Mouse (Mus musculus) liver, embryonic 11.5 days (tissue): ENCODE results near the gene Pik3c2b. TPM values are rescaled to one million over a fixed set of nuclear protein-coding genes. Genes with fewer than 3 reads are reported as not detected.
A peak's percentile ranks its signal among the peaks of the same experiment; 100 is the strongest.
"Not testable (repeated sequence)": the region's sequence is repeated elsewhere in the genome, so short reads cannot be mapped to it uniquely, and the experiment has no call there.

Source experiments
- ATAC-seq: fragments of 200-750 bp; cut with Nextera tagmentation; replicated peaks from 2 replicates; pipeline ENCODE4 v1.8.0; 2017; ENCODE audit warnings: moderate number of reproducible peaks, mild to moderate bottlenecking, moderate TSS enrichment, moderate library complexity; ENCODE audit not compliant: low FRiP score
- DNase-seq: peaks from one replicate; pipeline ENCODE4 v3.0.0-alpha.2; 2017; ENCODE audit warnings: low spot score
- H3K27ac ChIP-seq: fragments of 300-500 bp; sonication (generic); 2 replicates; pipeline ENCODE4 v1.5.1; 2014; ENCODE audit warnings: mild to moderate bottlenecking, low read depth, low read length, control low read depth
- H3K27me3 ChIP-seq: fragments of 300-500 bp; sonication (generic); replicated peaks from 2 replicates; pipeline ENCODE4 v1.6.1; 2014; ENCODE audit warnings: low read length, mixed read lengths; ENCODE audit not compliant: control insufficient read depth, insufficient read depth
- H3K36me3 ChIP-seq: fragments of 300-500 bp; sonication (generic); 2 replicates; pipeline ENCODE4 v1.6.1; 2014; ENCODE audit warnings: mild to moderate bottlenecking, low read length, moderate library complexity, mixed read lengths; ENCODE audit not compliant: control insufficient read depth, insufficient read depth
- H3K4me1 ChIP-seq: fragments of 300-500 bp; sonication (generic); replicated peaks from 2 replicates; pipeline ENCODE4 v1.6.1; 2014; ENCODE audit warnings: low read length, mixed read lengths; ENCODE audit not compliant: control insufficient read depth, insufficient read depth
- H3K4me2 ChIP-seq: fragments of 300-500 bp; sonication (generic); 2 replicates; pipeline ENCODE4 v1.6.1; 2014; ENCODE audit warnings: mild to moderate bottlenecking, control low read depth, moderate library complexity
- H3K4me3 ChIP-seq: fragments of 300-500 bp; sonication (generic); 2 replicates; pipeline ENCODE4 v1.5.1; 2014; ENCODE audit warnings: low read depth, low read length, control low read depth
- H3K9ac ChIP-seq: fragments of 300-500 bp; sonication (generic); 2 replicates; pipeline ENCODE4 v1.6.1; 2014; ENCODE audit warnings: low read depth, low read length, control low read depth
- H3K9me3 ChIP-seq: fragments of 300-500 bp; sonication (generic); 2 replicates; pipeline ENCODE4 v1.6.1; 2016; ENCODE audit warnings: low read length, inconsistent platforms, mixed read lengths; ENCODE audit not compliant: control insufficient read depth
- WGBS: fragments of 180-500 bp; shearing (Covaris S2); extraction: QIAGEN DNeasy Blood & Tissue Kit; methylation state at CpG from one replicate; pipeline ENCODE4 v1.1.7; 2014; 5-methylcytosine and 5-hydroxymethylcytosine counted together
- polyA plus RNA-seq: library from polyadenylated mRNA; unstranded; fragments of >200 nt; fragmentation: Nextera tagmentation; extraction: Ambion mirVana; gene quantifications from 2 replicates; pipeline ENCODE4 v1.2.1, GENCODE M21; 2014

Gene Pik3c2b
- polyA plus RNA-seq, 1 experiment from 2014 or later = 3.5 TPM

DNA sequence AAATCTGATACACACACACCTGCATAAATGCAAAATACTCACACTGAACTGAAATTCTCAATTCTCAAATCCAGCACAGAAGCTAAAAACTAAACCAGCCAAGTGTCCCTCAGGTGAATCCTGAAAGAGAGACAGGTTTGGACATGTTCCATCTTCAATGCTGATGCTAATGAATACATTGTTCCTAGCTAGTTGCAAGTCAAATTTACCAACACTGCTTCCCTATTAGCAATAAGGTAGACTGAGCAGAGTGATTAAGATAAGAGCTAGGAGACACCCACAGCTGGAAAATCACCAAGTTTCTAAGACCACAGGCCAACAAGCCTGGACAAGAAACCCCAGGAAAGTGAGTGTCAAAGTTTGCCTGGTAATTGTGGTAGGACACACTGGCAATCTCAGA, 26.2 kb upstream of the Pik3c2b start:
- Histone ChIP-seq H3K9ac (no peak overlapping the region), H3K36me3 (peaks cover 18% of the 10 kb centered on the region; the same call in 1 of the 2 replicates), H3K27me3 (no peaks in the 10 kb centered on the region), H3K4me1 (peaks cover 11% of the 10 kb centered on the region), H3K4me2 (no peak overlapping the region), H3K9me3 (no peaks in the 10 kb centered on the region), H3K27ac (no peak overlapping the region), H3K4me3 (no peak overlapping the region)
- ATAC-seq (no peak), DNase-seq (no peak)

DNA sequence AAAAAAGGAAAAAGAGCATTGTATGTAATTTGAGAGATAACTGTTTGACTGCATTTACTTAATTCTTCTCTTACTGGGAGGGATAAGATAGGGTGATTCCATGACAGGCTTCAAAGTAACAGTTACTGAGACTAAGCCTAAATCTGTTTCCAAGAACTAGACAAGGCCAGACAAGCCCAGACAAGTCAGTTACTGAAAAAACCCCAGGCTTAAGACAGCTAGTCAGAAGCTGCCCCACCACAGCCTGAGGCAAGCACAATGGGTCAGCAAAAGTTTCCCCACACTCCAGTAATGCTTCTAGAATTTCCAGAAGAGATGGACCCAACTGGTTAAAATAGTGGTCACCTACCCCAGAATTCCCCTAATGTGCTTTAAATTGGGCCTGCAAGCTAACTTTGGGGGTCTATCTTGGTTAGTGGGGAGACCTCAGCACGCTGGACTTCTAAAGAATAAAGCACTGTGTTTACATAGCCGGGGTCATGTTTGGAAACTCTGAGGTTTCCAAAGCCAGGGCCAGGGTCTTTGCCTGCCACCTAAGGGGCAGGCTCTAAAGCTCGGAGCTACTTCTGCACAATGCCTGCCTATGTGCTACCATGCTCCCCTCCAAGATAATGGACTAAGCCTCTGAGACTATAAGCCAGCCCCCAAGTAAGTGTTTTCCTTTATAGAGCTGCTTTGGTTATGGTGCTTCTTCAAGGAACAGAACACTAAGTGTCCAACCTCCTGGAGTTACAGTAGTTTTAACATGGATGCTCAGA, 25.2 kb upstream of the Pik3c2b start:
- peak overlapping the region; percentile 34 for H3K4me2 ChIP-seq
- H3K27ac ChIP-seq = peak overlapping the region; percentile 46
- H3K36me3 ChIP-seq = peaks cover 15% of the 10 kb centered on the region; the same call in 1 of the 2 replicates
- no peaks in the 10 kb centered on the region for H3K27me3 ChIP-seq
- H3K4me1 ChIP-seq = peaks cover 11% of the 10 kb centered on the region
- ATAC-seq = peak; percentile 58; the same call in 1 of the 2 replicates
- WGBS = 63% methylated on average over 3 of the region's 3 CpGs
- no peak overlapping the region for H3K9ac ChIP-seq
- H3K9me3 ChIP-seq = no peaks in the 10 kb centered on the region
- H3K4me3 ChIP-seq = no peak overlapping the region
- no peak for DNase-seq

GRCm38 (mm10) chr1:133021391-133021790, 24.1 kb upstream of the Pik3c2b start:
- no peak overlapping the region for H3K27ac ChIP-seq
- no peak for ATAC-seq
- no peak overlapping the region for H3K4me2 ChIP-seq

DNA sequence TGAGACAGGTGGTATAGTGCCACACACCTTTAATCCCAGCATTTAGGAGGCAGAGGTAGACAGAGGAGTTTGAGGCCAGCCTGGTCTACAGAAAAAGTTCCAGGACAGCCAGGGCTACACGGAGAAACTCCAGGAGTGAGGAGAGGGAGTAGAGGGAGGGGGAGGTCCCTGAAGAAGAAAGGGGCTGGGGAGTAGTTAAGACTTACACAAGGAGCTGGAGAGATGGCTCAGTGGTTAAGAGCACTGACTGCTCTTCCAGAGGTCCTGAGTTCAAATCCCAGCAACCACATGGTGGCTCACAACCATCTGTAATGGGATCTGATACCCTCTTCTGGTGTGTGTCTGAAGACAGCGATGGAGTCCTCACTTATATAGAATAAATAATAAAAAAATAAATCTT, 23.5 kb upstream of the Pik3c2b start:
- H3K4me1 ChIP-seq = peaks cover 11% of the 10 kb centered on the region
- H3K9me3 ChIP-seq, H3K4me3 ChIP-seq, H3K4me2 ChIP-seq, H3K27me3 ChIP-seq, H3K27ac ChIP-seq, H3K9ac ChIP-seq, ATAC-seq, DNase-seq: not testable (repeated sequence)
- H3K36me3 ChIP-seq = peaks cover 12% of the 10 kb centered on the region; the same call in 1 of the 2 replicates
- 93% methylated on average over 2 of the region's 2 CpGs for WGBS

More at GRCm38 (mm10) chr1:133021391-133021790, 24.1 kb upstream of the Pik3c2b start:
- Histone ChIP-seq H3K4me3 (no peak overlapping the region), H3K9me3 (no peaks in the 10 kb centered on the region), H3K36me3 (peaks cover 12% of the 10 kb centered on the region; the same call in 1 of the 2 replicates), H3K4me1 (peaks cover 11% of the 10 kb centered on the region), H3K27me3 (no peaks in the 10 kb centered on the region), H3K9ac (no peak overlapping the region)
- DNase-seq = no peak
- 91% methylated on average over 7 of the region's 7 CpGs for WGBS

GRCm38 (mm10) chr1:133023723-133024122, 21.7 kb upstream of the Pik3c2b start:
- H3K36me3 ChIP-seq, H3K27me3 ChIP-seq, DNase-seq, ATAC-seq, H3K9me3 ChIP-seq, H3K27ac ChIP-seq: not testable (repeated sequence)
- WGBS = 70% methylated on average over 3 of the region's 3 CpGs
- H3K9ac ChIP-seq = peak overlapping the region; percentile 96; the same call in 1 of the 2 replicates
- H3K4me1 ChIP-seq = peaks cover 14% of the 10 kb centered on the region
- peak overlapping the region; percentile 88 for H3K4me3 ChIP-seq
- peak overlapping the region; percentile 75 for H3K4me2 ChIP-seq

- no peak for DNase-seq
- ATAC-seq = no peak
- H3K4me2 ChIP-seq = peak overlapping the region; percentile 75
- H3K4me3 ChIP-seq = peak overlapping the region; percentile 88
- no peak overlapping the region; the same call in 1 of the 2 replicates for H3K27ac ChIP-seq
- H3K9me3 ChIP-seq = no peaks in the 10 kb centered on the region
- no peaks in the 10 kb centered on the region for H3K27me3 ChIP-seq
- peaks cover 13% of the 10 kb centered on the region for H3K4me1 ChIP-seq
- H3K9ac ChIP-seq = peak overlapping the region; percentile 96
- WGBS = 30% methylated on average over 7 of the region's 7 CpGs
- peaks cover 3% of the 10 kb centered on the region; the same call in 1 of the 2 replicates for H3K36me3 ChIP-seq
Observed at GRCm38 (mm10) chr1:133024426-133024825, 21.0 kb upstream of the Pik3c2b start.

DNA sequence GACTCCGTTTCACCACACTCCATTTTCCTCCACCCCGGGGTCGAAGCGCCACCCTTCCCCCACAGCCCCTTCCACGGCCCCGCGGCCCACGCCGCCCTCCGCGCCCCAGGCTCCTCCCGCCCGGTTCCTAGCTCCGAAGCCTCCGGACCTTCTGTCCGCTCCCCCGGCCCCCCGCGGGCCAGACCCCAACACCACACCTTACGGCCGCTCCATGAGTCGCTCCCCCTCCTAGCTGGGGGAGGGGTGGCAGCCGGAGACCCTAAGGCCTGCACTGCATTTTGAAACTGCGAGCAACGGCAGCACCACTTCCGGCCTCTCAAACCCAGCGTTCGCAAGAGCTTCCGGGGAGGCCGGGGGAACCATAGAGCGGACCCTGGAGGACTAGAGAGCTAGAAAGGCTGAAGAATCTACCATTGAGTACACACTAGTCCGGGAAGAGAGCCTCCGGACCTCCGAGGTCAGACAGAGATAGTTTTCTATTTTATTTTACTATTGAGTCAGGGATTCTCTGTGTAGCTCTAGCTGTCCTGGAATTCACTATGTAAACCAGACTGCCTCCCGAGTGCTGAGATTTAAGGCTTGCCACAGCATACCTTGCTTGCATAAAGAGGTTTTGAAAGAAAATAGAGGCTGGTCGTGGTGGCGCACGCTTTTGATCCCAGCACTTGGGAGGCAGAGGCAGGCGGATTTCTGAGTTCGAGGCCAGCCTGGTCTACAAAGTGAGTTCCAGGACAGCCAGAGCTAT, 20.2 kb upstream of the Pik3c2b start:
- ATAC-seq (peak; percentile 97), DNase-seq (peak; percentile 88)
- peak overlapping the region; percentile 75 for H3K4me2 ChIP-seq

DNA sequence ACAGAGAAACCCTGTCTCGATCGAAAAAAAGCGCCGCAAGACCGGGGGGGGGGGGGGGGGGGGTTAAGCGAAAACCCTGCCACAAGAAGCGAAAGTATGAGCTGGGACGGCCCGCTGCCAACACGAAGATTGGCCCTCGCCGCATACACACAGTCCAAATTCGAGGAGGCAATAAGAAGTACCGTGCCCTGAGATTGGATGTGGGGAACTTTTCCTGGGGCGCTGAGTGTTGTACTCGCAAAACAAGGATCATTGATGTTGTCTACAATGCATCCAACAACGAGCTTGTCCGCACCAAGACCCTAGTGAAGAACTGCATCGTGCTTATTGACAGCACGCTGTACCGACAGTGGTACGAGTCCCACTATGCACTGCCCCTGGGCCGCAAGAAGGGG, 19.7 kb upstream of the Pik3c2b start:
- not testable (repeated sequence) for H3K4me1 ChIP-seq, H3K36me3 ChIP-seq, DNase-seq, H3K27me3 ChIP-seq, H3K9me3 ChIP-seq, ATAC-seq
- peak overlapping the region; percentile 75 for H3K4me2 ChIP-seq
- peak overlapping the region; percentile 96 for H3K9ac ChIP-seq
- peak overlapping the region; percentile 87 for H3K27ac ChIP-seq
- 23% methylated on average over 21 of the region's 23 CpGs for WGBS
- H3K4me3 ChIP-seq = peak overlapping the region; percentile 88

More for the DNA sequence above, 20.2 kb upstream of the Pik3c2b start:
- H3K9me3 ChIP-seq = no peaks in the 10 kb centered on the region
- peak overlapping the region; percentile 88 for H3K4me3 ChIP-seq
- peak overlapping the region; percentile 87 for H3K27ac ChIP-seq
- peaks cover 11% of the 10 kb centered on the region for H3K4me1 ChIP-seq
- peak overlapping the region; percentile 96 for H3K9ac ChIP-seq
- peaks cover 3% of the 10 kb centered on the region; the same call in 1 of the 2 replicates for H3K36me3 ChIP-seq
- 1% methylated on average over 40 of the region's 40 CpGs for WGBS
- H3K27me3 ChIP-seq = no peaks in the 10 kb centered on the region
